Mouse (Mus musculus): ENCODE measurements around the gene Nmnat2.

DNA sequence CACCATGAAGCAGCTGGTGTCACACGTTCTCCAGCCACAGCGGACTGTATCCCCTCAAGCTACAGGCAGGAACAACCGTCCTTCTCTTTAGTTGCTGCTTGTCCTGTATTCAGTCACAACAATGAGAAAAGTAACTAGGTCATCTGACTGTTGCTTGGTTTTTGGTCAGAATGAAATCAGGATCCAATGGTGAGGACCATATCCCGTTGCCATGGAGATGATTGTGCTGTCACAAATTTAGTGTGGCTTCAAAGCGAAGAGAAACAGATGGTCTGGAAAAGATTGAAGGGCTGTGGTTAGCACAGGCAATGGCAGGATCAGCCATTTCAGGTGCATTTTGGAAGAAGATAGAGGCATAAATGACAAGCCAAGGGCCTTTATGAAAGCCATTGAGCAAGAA lies 18.4 kb upstream of the Nmnat2 start:
- TF ChIP-seq GATA1 (IDR thresholded peaks at IDR 0.05; ENCODE audit: borderline replicate concordance, low read length) (no peak), FLI1 (IDR thresholded peaks at IDR 0.05; ENCODE audit: low read length) (no peak)

All from megakaryocyte, embryonic 14.5 days (primary cell).